Mouse (Mus musculus) liver, embryonic 14.5 days (tissue): ENCODE results near the gene Fer.

Experiments
- CTCF ChIP-seq: IDR thresholded peaks from 2 replicates; pipeline ENCODE4 v1.5.1; 2016; ENCODE audit warnings: antibody characterized with exemption, low read depth, control low read depth
- EP300 ChIP-seq: IDR thresholded peaks from 2 replicates; pipeline ENCODE4 v1.6.1; 2016; ENCODE audit warnings: antibody characterized with exemption, low read depth

DNA sequence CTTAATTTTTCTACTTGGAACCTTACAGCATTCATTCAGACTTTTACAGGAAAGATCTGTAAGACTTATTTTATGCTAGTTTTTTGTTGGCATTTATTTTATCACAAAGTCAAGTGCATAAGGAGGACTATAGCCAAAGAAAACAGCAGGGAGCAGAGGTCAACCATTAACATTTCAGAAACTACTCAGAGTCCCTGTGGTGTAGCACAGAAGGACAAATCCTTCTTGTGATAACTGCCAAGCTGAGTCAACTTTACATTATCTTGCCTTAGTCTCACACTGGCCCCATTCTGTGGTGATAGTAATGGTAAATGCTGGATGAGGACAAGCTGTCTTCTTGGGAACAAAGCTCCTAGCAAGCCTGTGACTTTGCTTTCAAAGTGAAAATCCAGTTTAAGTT, 197.7 kb downstream of the Fer start:
- no peak for TF ChIP-seq CTCF
- TF ChIP-seq EP300: no peak
